Mouse (Mus musculus): ENCODE data around the gene Sbno2. TPM values are rescaled to one million over a fixed set of nuclear protein-coding genes. Genes with fewer than 3 reads are reported as not detected.

Sbno2 gene
- polyA plus RNA-seq, 1 experiment from 2014 or later, result 10.7 TPM

DNA sequence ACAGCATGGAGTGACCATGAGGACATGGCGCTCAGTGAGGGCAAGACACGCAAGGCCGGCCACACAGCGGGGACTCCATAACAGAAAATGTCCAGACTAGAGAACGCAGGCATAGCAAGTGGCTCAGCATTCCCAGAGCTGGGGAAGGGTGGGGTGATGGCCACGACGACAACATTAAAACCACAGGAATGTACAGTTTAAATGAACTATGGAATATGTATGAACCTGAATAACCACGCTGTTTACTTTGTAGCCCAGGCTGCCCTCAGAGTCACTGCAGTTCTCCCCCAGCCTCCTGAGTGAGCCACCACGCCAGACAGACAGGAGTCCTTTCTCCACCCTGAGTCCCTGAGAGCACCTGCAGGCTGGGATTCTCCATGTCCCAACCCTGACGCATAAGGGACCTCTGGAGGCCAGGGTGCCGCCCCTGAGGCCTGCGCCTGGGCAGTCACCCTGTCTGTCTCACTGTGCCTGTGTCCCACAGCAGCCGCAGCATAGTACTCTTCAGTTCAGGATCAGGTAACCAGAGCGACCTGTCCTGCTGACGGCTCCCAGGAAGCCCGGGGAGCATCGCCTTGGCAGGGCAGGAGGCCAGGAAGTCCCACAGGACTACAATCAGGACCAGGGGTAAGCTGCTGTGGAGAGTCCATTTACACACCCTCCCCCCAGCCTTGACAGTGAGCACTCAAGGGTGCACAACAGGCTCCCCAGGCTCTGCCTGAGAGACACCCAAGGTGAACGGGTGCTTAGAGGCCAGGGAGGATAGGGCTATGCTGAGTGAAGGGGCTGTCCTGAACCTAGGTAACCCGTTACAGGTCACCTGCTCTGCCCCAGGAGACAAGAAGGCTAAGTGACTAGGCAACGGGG is 32.5 kb downstream of the Sbno2 start:
- TF ChIP-seq CTCF (IDR thresholded peaks at IDR 0.05; ENCODE audit: low read depth) (no peak), EP300 (optimal IDR thresholded peaks at IDR 0.05) (no peak)
- WGBS, result 73% methylated on average over 20 of the region's 20 CpGs
- H3K27me3 ChIP-seq (ENCODE audit: control insufficient read depth, insufficient read depth, low read length), result no peaks in the 10 kb centered on the region
- H3K9ac ChIP-seq (ENCODE audit: low read length), result no peak overlapping the region
- no peaks in the 10 kb centered on the region for H3K9me3 ChIP-seq (ENCODE audit: control insufficient read depth, low read length)
- peak overlapping the region; percentile 94 for H3K27ac ChIP-seq (replicated peaks)
- H3K4me3 ChIP-seq (ENCODE audit: low read depth, low read length), result no peak overlapping the region
- H3K4me1 ChIP-seq (replicated peaks; ENCODE audit: control insufficient read depth, insufficient read depth), result peaks cover 17% of the 10 kb centered on the region
- no peak overlapping the region for H3K4me2 ChIP-seq (replicated peaks; ENCODE audit: low read depth)
- peak; percentile 8 for ATAC-seq (ENCODE audit: low FRiP score, low TSS enrichment)
- peaks cover 3% of the 10 kb centered on the region; the same call in 1 of the 2 replicates for H3K36me3 ChIP-seq (ENCODE audit: control insufficient read depth, insufficient read depth, low read length)
- DNase-seq (ENCODE audit: low spot score), result peak; percentile 59

DNA sequence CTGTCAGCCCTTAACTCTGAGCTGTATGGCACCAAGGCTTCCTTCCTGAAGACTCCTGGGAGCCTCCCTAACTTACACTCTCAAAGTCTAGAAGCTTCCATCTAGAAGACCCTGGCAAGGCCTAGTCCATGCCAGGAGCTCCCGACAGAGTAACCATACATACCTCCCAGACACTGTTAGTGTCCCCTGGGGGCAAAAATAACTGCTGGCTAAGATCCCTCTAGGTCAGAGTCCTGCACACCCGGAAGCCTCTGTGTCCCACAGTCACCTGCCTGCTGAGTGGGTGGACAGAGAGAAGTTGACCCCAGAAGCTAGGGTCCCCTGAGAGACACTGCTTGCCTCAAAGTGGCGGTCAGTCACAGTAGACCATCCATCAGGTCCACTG is 33.9 kb downstream of the Sbno2 start:
- H3K27ac ChIP-seq (replicated peaks), result peak overlapping the region; percentile 94
- no peak overlapping the region for H3K4me3 ChIP-seq (ENCODE audit: low read depth, low read length)
- 0 out of 2 replicates have a peak overlapping the region, but pooled peaks have one; percentile 27 for H3K4me2 ChIP-seq (replicated peaks; ENCODE audit: low read depth)
- no peak for DNase-seq (ENCODE audit: low spot score)
- H3K36me3 ChIP-seq (ENCODE audit: control insufficient read depth, insufficient read depth, low read length), result peaks cover 7% of the 10 kb centered on the region; the same call in 1 of the 2 replicates
- no peaks in the 10 kb centered on the region for H3K27me3 ChIP-seq (ENCODE audit: control insufficient read depth, insufficient read depth, low read length)
- peak overlapping the region; percentile 38; the same call in 1 of the 2 replicates for H3K9ac ChIP-seq (ENCODE audit: low read length)
- 55% methylated on average over 3 of the region's 3 CpGs for WGBS
- ATAC-seq (ENCODE audit: low FRiP score, low TSS enrichment), result no peak
- peaks cover 17% of the 10 kb centered on the region for H3K4me1 ChIP-seq (replicated peaks; ENCODE audit: control insufficient read depth, insufficient read depth)
- H3K9me3 ChIP-seq (ENCODE audit: control insufficient read depth, low read length), result no peaks in the 10 kb centered on the region
- TF ChIP-seq CTCF (IDR thresholded peaks at IDR 0.05; ENCODE audit: low read depth) (no peak; the same call in 1 of the 2 replicates), EP300 (optimal IDR thresholded peaks at IDR 0.05) (no peak)

DNA sequence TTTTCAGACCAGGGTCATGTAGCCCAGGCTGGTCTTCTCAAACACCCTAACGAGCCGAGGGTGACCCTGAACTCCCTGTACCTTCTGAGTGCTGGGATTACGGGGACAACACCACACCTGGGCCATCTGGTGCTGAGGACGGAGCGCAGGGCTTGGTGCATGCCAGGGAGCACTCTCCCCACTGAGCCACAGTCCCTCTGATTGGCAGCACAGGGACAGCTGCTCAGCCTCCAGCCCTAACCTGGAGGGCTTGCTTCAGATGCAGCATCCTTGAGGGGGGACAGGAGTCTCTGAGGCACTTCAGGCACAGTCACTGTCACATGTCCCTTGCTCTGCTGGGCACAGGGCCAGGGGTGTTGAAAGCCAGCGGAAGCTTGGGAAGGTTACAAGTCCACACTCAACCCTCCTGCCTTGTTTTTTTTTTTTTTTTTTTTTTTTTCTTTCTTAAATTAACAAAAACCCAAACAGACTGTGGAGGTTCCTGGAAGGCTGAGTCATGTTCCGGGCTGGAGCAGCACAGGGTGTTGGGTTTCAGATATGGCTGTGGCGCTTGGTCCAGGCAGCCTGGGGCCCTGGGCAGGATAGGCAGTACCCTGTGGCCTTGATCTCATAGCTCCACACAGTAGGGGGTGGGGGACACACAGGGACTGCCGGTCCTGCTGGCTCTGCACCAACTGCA is 34.4 kb downstream of the Sbno2 start:
- peak; percentile 88 for DNase-seq (ENCODE audit: low spot score)
- Histone ChIP-seq H3K9ac (ENCODE audit: low read length) (peak overlapping the region; percentile 38; the same call in 1 of the 2 replicates), H3K4me3 (ENCODE audit: low read depth, low read length) (no peak overlapping the region), H3K9me3 (ENCODE audit: control insufficient read depth, low read length) (no peaks in the 10 kb centered on the region), H3K36me3 (ENCODE audit: control insufficient read depth, insufficient read depth, low read length) (peaks cover 7% of the 10 kb centered on the region; the same call in 1 of the 2 replicates), H3K27me3 (ENCODE audit: control insufficient read depth, insufficient read depth, low read length) (no peaks in the 10 kb centered on the region), H3K27ac (replicated peaks) (peak overlapping the region; percentile 94), H3K4me2 (replicated peaks; ENCODE audit: low read depth) (0 out of 2 replicates have a peak overlapping the region, but pooled peaks have one; percentile 27), H3K4me1 (replicated peaks; ENCODE audit: control insufficient read depth, insufficient read depth) (peaks cover 17% of the 10 kb centered on the region)
- ATAC-seq (ENCODE audit: low FRiP score, low TSS enrichment), result peak; percentile 82
- WGBS, result 38% methylated on average over 9 of the region's 9 CpGs
- TF ChIP-seq EP300 (optimal IDR thresholded peaks at IDR 0.05) (peak; percentile 16), CTCF (IDR thresholded peaks at IDR 0.05; ENCODE audit: low read depth) (no peak; the same call in 1 of the 2 replicates)

DNA sequence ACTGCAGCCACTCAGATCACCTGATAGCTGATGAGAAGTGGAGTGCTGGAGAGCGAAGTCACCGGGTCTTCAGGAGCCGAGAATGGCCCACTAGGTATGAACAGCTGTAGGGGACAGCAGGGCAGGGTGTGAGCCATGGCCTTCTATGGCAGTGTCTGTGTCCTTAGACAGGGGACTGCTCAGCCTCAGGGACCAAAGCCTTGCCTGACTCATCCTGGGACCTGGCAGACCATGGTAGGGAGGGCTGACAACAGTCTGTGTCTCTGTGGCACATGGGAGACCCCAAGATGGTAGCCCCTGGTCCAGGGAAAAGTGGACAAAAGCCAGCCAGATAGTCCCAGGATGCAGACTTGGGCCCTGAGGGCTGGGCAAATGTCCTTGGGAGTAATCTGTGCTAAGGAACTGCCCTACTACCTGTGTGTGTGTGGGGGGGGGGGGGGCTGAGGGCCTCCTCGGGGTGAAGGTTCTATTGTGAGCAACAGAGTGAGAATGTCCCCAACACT is 35.4 kb downstream of the Sbno2 start:
- H3K27me3 ChIP-seq (ENCODE audit: control insufficient read depth, insufficient read depth, low read length), result no peaks in the 10 kb centered on the region
- DNase-seq (ENCODE audit: low spot score), result no peak
- no peaks in the 10 kb centered on the region for H3K9me3 ChIP-seq (ENCODE audit: control insufficient read depth, low read length)
- peaks cover 7% of the 10 kb centered on the region; the same call in 1 of the 2 replicates for H3K36me3 ChIP-seq (ENCODE audit: control insufficient read depth, insufficient read depth, low read length)
- no peak for ATAC-seq (ENCODE audit: low FRiP score, low TSS enrichment)
- peaks cover 16% of the 10 kb centered on the region for H3K4me1 ChIP-seq (replicated peaks; ENCODE audit: control insufficient read depth, insufficient read depth)
- 94% methylated on average over 4 of the region's 4 CpGs for WGBS
- H3K9ac ChIP-seq (ENCODE audit: low read length), result no peak overlapping the region
- no peak overlapping the region for H3K4me3 ChIP-seq (ENCODE audit: low read depth, low read length)
- TF ChIP-seq CTCF (IDR thresholded peaks at IDR 0.05; ENCODE audit: low read depth) (no peak), EP300 (optimal IDR thresholded peaks at IDR 0.05) (no peak)
- peak overlapping the region; percentile 94; the same call in 1 of the 2 replicates for H3K27ac ChIP-seq (replicated peaks)
- no peak overlapping the region for H3K4me2 ChIP-seq (replicated peaks; ENCODE audit: low read depth)

DNA sequence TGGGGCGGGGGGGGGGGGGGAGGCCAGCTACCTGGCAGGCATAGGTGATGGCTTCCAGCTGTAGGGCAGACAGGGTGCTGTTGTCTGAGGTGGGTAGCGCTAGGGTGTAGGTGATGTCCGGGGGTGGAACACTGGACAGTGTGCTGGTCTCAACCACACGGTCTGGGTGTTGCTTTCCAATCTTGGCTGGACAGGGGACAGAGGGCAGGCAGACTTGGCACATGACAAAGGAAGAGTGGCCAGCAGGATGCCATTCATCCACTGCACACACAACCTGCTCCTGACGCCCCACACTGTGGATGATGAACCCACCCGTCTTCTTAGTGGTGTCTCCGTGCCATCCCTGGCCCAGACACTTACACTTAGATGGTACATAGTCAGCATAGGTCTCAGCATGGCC is 36.1 kb downstream of the Sbno2 start:
- Histone ChIP-seq H3K4me1 (replicated peaks; ENCODE audit: control insufficient read depth, insufficient read depth) (peaks cover 13% of the 10 kb centered on the region), H3K9ac (ENCODE audit: low read length) (no peak overlapping the region), H3K36me3 (ENCODE audit: control insufficient read depth, insufficient read depth, low read length) (peaks cover 9% of the 10 kb centered on the region), H3K9me3 (ENCODE audit: control insufficient read depth, low read length) (no peaks in the 10 kb centered on the region), H3K27ac (replicated peaks) (no peak overlapping the region), H3K27me3 (ENCODE audit: control insufficient read depth, insufficient read depth, low read length) (no peaks in the 10 kb centered on the region), H3K4me3 (ENCODE audit: low read depth, low read length) (no peak overlapping the region), H3K4me2 (replicated peaks; ENCODE audit: low read depth) (no peak overlapping the region)
- WGBS, result 91% methylated on average over 6 of the region's 7 CpGs
- no peak for TF ChIP-seq CTCF (IDR thresholded peaks at IDR 0.05; ENCODE audit: low read depth)
- no peak for TF ChIP-seq EP300 (optimal IDR thresholded peaks at IDR 0.05)
- DNase-seq (ENCODE audit: low spot score), result no peak
- ATAC-seq (ENCODE audit: low FRiP score, low TSS enrichment), result no peak

All from stomach, postnatal 0 days (tissue).